In genomic region chr1:76246181-76246796, GRCm38 (mm10) we compare ENCODE assay signal across 12 mouse cellular contexts.
DNase-seq lines count a peak whose midpoint lies in the region; ATAC-seq and TF ChIP-seq lines count a peak whose summit lies in the region.
"Had no signal": no experiment of that assay in that cellular context is flagged by ENCODE, and none has a peak within 500 bp of the region (broad histone marks: within the 10 kb centered on the region; RNA-seq: fewer than 3 reads in every experiment).

No protein-coding gene starts in this region.

- no peaks in the 10 kb centered on the region for H3K36me3 ChIP-seq in hindbrain, embryonic 15.5 days
- H3K36me3 ChIP-seq: kidney, embryonic 15.5 days; liver, embryonic 12.5 days had no signal

- DNase-seq in embryo, embryonic 10 days (ENCODE audit: low spot score) = peak; percentile 41
- DNase-seq in embryo, embryonic 9.5 days (ENCODE audit: extremely low spot score) = no peak
- DNase-seq in layer of hippocampus, adult 2 months (ENCODE audit: low spot score in 2 of 2) = peak in 1 of 2 experiments; percentile 3
- DNase-seq in layer of hippocampus, postnatal 10 days (ENCODE audit: low spot score in 2 of 2) = no peak
- DNase-seq in retina, adult 2 months (ENCODE audit: low read depth, low spot score) = peak; percentile 18
- no peak for DNase-seq in gastrocnemius, postnatal 4 days (ENCODE audit: low spot score in 2 of 2)
- no peak for DNase-seq in cerebellum, postnatal 25 days
- DNase-seq: lung, postnatal 36 days; thymus, postnatal 14 days had no signal

- WGBS in hindbrain, embryonic 15.5 days = 8% methylated on average over 8 of the region's 8 CpGs

- no peak for TF ChIP-seq CTCF in layer of hippocampus, adult 2 months (conservative IDR thresholded peaks at IDR 0.05)

- no peak overlapping the region for H3K9ac ChIP-seq in hindbrain, embryonic 15.5 days
- H3K9ac ChIP-seq: kidney, embryonic 15.5 days; liver, embryonic 12.5 days had no signal

- 0 out of 2 replicates have a peak, but pooled peaks have one; percentile 51 for ATAC-seq in hindbrain, embryonic 15.5 days (ENCODE audit: low FRiP score, low read depth)
- ATAC-seq: liver, embryonic 12.5 days had no signal

- H3K27ac ChIP-seq in layer of hippocampus, adult 2 months = peak overlapping the region; percentile 19
- no peak overlapping the region for H3K27ac ChIP-seq in hindbrain, embryonic 15.5 days (replicated peaks)
- H3K27ac ChIP-seq: kidney, embryonic 15.5 days; liver, embryonic 12.5 days had no signal

- no peaks in the 10 kb centered on the region for H3K27me3 ChIP-seq in hindbrain, embryonic 15.5 days
- H3K27me3 ChIP-seq: kidney, embryonic 15.5 days; liver, embryonic 12.5 days had no signal

- H3K4me1 ChIP-seq in hindbrain, embryonic 15.5 days (replicated peaks) = peaks cover 10% of the 10 kb centered on the region
- H3K4me1 ChIP-seq: liver, embryonic 12.5 days had no signal

- H3K4me3 ChIP-seq in layer of hippocampus, adult 2 months = no peak overlapping the region
- H3K4me3 ChIP-seq in hindbrain, embryonic 15.5 days = no peak overlapping the region
- H3K4me3 ChIP-seq: kidney, embryonic 15.5 days; liver, embryonic 12.5 days had no signal

- no peak overlapping the region for H3K4me2 ChIP-seq in hindbrain, embryonic 15.5 days
- H3K4me2 ChIP-seq: kidney, embryonic 15.5 days; liver, embryonic 12.5 days had no signal

- no peaks in the 10 kb centered on the region for H3K9me3 ChIP-seq in hindbrain, embryonic 15.5 days
- H3K9me3 ChIP-seq: kidney, embryonic 15.5 days; liver, embryonic 12.5 days had no signal

Comparison
In these comparisons a context has a peak if more than half of its experiments do, and no peak if none do; other contexts are left out.
1. DNase-seq: peak in embryo, embryonic 10 days (single experiment) and retina, adult 2 months (single experiment); none in embryo, embryonic 9.5 days (single experiment), layer of hippocampus, postnatal 10 days (0 of 2), gastrocnemius, postnatal 4 days (0 of 2) and cerebellum, postnatal 25 days (0 of 2).